Mouse (Mus musculus) liver, adult 2 months (tissue): ENCODE measurements around the gene Tomm70a.

Experiments
- CTCF ChIP-seq: fragments of 200-500 bp; IDR thresholded peaks from 2 replicates; pipeline ENCODE4 v1.5.1; 2011; ENCODE audit warnings: low read depth, low read length, control low read depth
- POLR2A ChIP-seq: fragments of 200-500 bp; IDR thresholded peaks from 2 replicates; pipeline ENCODE4 v1.6.1; 2011; ENCODE audit warnings: low read length, control low read depth; ENCODE audit not compliant: insufficient read depth; ENCODE audit errors: extremely low read depth

GRCm38 (mm10) chr16:57101174-57101573 lies 20.3 kb upstream of the Tomm70a start:
- TF ChIP-seq CTCF (no peak), POLR2A (no peak)
